Mouse (Mus musculus): ENCODE measurements around the gene Gm28047. TPM values are rescaled to one million over a fixed set of nuclear protein-coding genes. Genes with fewer than 3 reads are reported as not detected.
"Not testable (repeated sequence)": the region's sequence is repeated elsewhere in the genome, so short reads cannot be mapped to it uniquely, and the experiment has no call there.

Gm28047 gene
- polyA plus RNA-seq (2016; fragmentation: Nextera tagmentation; extraction: Ambion mirVana), result not detected in 2 replicates

GRCm38 (mm10) chr15:102624970-102625686, at the start of gene Gm28047, which contains the start of gene Atf7:
Gene Gm28047 (minus strand): TSS chr15:102625067.
Gene Atf7 (minus strand): TSS chr15:102625464.
- Histone ChIP-seq H3K4me3 (peak within 1 kb of the TSS; percentile 66), H3K36me3 (replicated peaks) (no peaks in the 10 kb centered on the region; the same call in 1 of the 2 replicates), H3K4me1 (peaks cover 22% of the 10 kb centered on the region), H3K27me3 (replicated peaks; ENCODE audit: low read depth, poor library complexity, severe bottlenecking) (no peaks in the 10 kb centered on the region), H3K9me3 (no peaks in the 10 kb centered on the region), H3K27ac (replicated peaks) (peak within 1 kb of the TSS; percentile 95)
- WGBS, result under 1% methylated on average over 51 of the region's 51 CpGs
- DNase-seq (ENCODE audit: low spot score), result peak; percentile 99

- whole genome bisulfite sequencing, result 6% methylated on average over 10 of the region's 10 CpGs
- H3K4me1 ChIP-seq, result peaks cover 45% of the 10 kb centered on the region
- H3K9me3 ChIP-seq, result no peaks in the 10 kb centered on the region
These were observed 48.7 kb upstream of the Gm28047 start for GRCm38 (mm10) chr15:102673548-102673947.

GRCm38 (mm10) chr15:102672215-102673071, 47.6 kb upstream of the Gm28047 start, which contains the start of gene Atp5g2:
Gene Atp5g2 (minus strand): TSS chr15:102672352.
- H3K36me3 ChIP-seq (replicated peaks), result peaks cover 21% of the 10 kb centered on the region
- H3K27ac ChIP-seq (replicated peaks), result peak within 1 kb of the TSS; percentile 99
- peak; percentile 74 for DNase-seq (ENCODE audit: low spot score)
- no peaks in the 10 kb centered on the region for H3K9me3 ChIP-seq
- H3K27me3 ChIP-seq (replicated peaks; ENCODE audit: low read depth, poor library complexity, severe bottlenecking), result no peaks in the 10 kb centered on the region
- H3K4me1 ChIP-seq, result peaks cover 45% of the 10 kb centered on the region
- peak within 1 kb of the TSS; percentile 73 for H3K4me3 ChIP-seq
- WGBS, result 3% methylated on average over 37 of the region's 37 CpGs

More at GRCm38 (mm10) chr15:102673548-102673947, 48.7 kb upstream of the Gm28047 start:
- Histone ChIP-seq H3K4me3 (peak overlapping the region; percentile 73), H3K36me3 (replicated peaks) (peaks cover 11% of the 10 kb centered on the region), H3K27me3 (replicated peaks; ENCODE audit: low read depth, poor library complexity, severe bottlenecking) (no peaks in the 10 kb centered on the region), H3K27ac (replicated peaks) (peak overlapping the region; percentile 99)
- peak; percentile 77 for DNase-seq (ENCODE audit: low spot score)

- no peaks in the 10 kb centered on the region for H3K27me3 ChIP-seq (replicated peaks; ENCODE audit: low read depth, poor library complexity, severe bottlenecking)
- H3K27ac ChIP-seq (replicated peaks), result peak overlapping the region; percentile 99
- no peaks in the 10 kb centered on the region for H3K9me3 ChIP-seq
- WGBS, result under 1% methylated on average over 34 of the region's 34 CpGs
- H3K36me3 ChIP-seq (replicated peaks), result peaks cover 28% of the 10 kb centered on the region
- peak overlapping the region; percentile 73 for H3K4me3 ChIP-seq
- H3K4me1 ChIP-seq, result peaks cover 45% of the 10 kb centered on the region
- peak; percentile 92 for DNase-seq (ENCODE audit: low spot score)
These were observed 46.9 kb upstream of the Gm28047 start for GRCm38 (mm10) chr15:102671721-102672214.

- Histone ChIP-seq H3K36me3 (replicated peaks) (peaks cover 36% of the 10 kb centered on the region), H3K27ac (replicated peaks) (peak overlapping the region; percentile 99), H3K4me3 (peak overlapping the region; percentile 73), H3K4me1 (peaks cover 45% of the 10 kb centered on the region), H3K27me3 (replicated peaks; ENCODE audit: low read depth, poor library complexity, severe bottlenecking) (no peaks in the 10 kb centered on the region), H3K9me3 (no peaks in the 10 kb centered on the region)
- peak; percentile 100 for DNase-seq (ENCODE audit: low spot score)
- under 1% methylated on average over 53 of the region's 53 CpGs for WGBS
These were observed 46.1 kb upstream of the Gm28047 start for GRCm38 (mm10) chr15:102670767-102671575.

GRCm38 (mm10) chr15:102670281-102670680, 45.4 kb upstream of the Gm28047 start:
- H3K4me3 ChIP-seq, result peak overlapping the region; percentile 73
- 20% methylated on average over 6 of the region's 6 CpGs for WGBS
- DNase-seq (ENCODE audit: low spot score), result no peak
- H3K9me3 ChIP-seq, result no peaks in the 10 kb centered on the region
- H3K4me1 ChIP-seq, result peaks cover 45% of the 10 kb centered on the region
- H3K36me3 ChIP-seq (replicated peaks), result peaks cover 42% of the 10 kb centered on the region
- H3K27ac ChIP-seq (replicated peaks), result peak overlapping the region; percentile 99
- no peaks in the 10 kb centered on the region for H3K27me3 ChIP-seq (replicated peaks; ENCODE audit: low read depth, poor library complexity, severe bottlenecking)

- Histone ChIP-seq H3K9me3 (no peaks in the 10 kb centered on the region), H3K27ac (replicated peaks) (peak overlapping the region; percentile 99), H3K4me1 (peaks cover 45% of the 10 kb centered on the region), H3K27me3 (replicated peaks; ENCODE audit: low read depth, poor library complexity, severe bottlenecking) (no peaks in the 10 kb centered on the region), H3K4me3 (peak overlapping the region; percentile 73), H3K36me3 (replicated peaks) (peaks cover 49% of the 10 kb centered on the region)
- whole genome bisulfite sequencing, result 91% methylated on average over 8 of the region's 8 CpGs
- no peak for DNase-seq (ENCODE audit: low spot score)
These were observed 44.7 kb upstream of the Gm28047 start for GRCm38 (mm10) chr15:102669571-102669970.

GRCm38 (mm10) chr15:102665494-102665893, 40.6 kb upstream of the Gm28047 start:
- DNase-seq (ENCODE audit: low spot score), result peak; percentile 70
- Histone ChIP-seq H3K27ac (replicated peaks) (no peak overlapping the region), H3K9me3 (no peaks in the 10 kb centered on the region), H3K4me1 (peaks cover 12% of the 10 kb centered on the region), H3K27me3 (replicated peaks; ENCODE audit: low read depth, poor library complexity, severe bottlenecking) (no peaks in the 10 kb centered on the region), H3K36me3 (replicated peaks) (peaks cover 90% of the 10 kb centered on the region), H3K4me3 (no peak overlapping the region)
- WGBS, result 53% methylated on average over 4 of the region's 4 CpGs

- H3K27ac ChIP-seq (replicated peaks), result no peak overlapping the region
- H3K4me3 ChIP-seq, result no peak overlapping the region
- no peaks in the 10 kb centered on the region for H3K4me1 ChIP-seq
- WGBS, result 89% methylated on average over 8 of the region's 8 CpGs
- DNase-seq (ENCODE audit: low spot score), result no peak
- H3K27me3 ChIP-seq (replicated peaks; ENCODE audit: low read depth, poor library complexity, severe bottlenecking), result no peaks in the 10 kb centered on the region
- H3K9me3 ChIP-seq, result no peaks in the 10 kb centered on the region
- H3K36me3 ChIP-seq (replicated peaks), result peaks cover 95% of the 10 kb centered on the region
These were observed 39.0 kb upstream of the Gm28047 start for GRCm38 (mm10) chr15:102663825-102664224.

GRCm38 (mm10) chr15:102662601-102663000, 37.7 kb upstream of the Gm28047 start:
- 79% methylated on average over 2 of the region's 2 CpGs for WGBS
- peaks cover 83% of the 10 kb centered on the region for H3K36me3 ChIP-seq (replicated peaks)

GRCm38 (mm10) chr15:102657926-102658381, 33.1 kb upstream of the Gm28047 start:
- 82% methylated on average over 3 of the region's 3 CpGs for WGBS
- peaks cover 22% of the 10 kb centered on the region for H3K4me1 ChIP-seq
- no peaks in the 10 kb centered on the region for H3K9me3 ChIP-seq
- DNase-seq (ENCODE audit: low spot score), result no peak
- H3K4me3 ChIP-seq, result no peak overlapping the region
- H3K27me3 ChIP-seq (replicated peaks; ENCODE audit: low read depth, poor library complexity, severe bottlenecking), result no peaks in the 10 kb centered on the region
- H3K27ac ChIP-seq (replicated peaks), result 0 out of 2 replicates have a peak overlapping the region, but pooled peaks have one; percentile 31
- peaks cover 38% of the 10 kb centered on the region for H3K36me3 ChIP-seq (replicated peaks)

More at GRCm38 (mm10) chr15:102662601-102663000, 37.7 kb upstream of the Gm28047 start:
- not testable (repeated sequence) for DNase-seq (ENCODE audit: low spot score); H3K9me3 ChIP-seq; H3K27ac ChIP-seq (replicated peaks); H3K27me3 ChIP-seq (replicated peaks; ENCODE audit: low read depth, poor library complexity, severe bottlenecking); H3K4me1 ChIP-seq; H3K4me3 ChIP-seq
